Mouse (Mus musculus): ENCODE measurements around the gene Thap11.

DNA sequence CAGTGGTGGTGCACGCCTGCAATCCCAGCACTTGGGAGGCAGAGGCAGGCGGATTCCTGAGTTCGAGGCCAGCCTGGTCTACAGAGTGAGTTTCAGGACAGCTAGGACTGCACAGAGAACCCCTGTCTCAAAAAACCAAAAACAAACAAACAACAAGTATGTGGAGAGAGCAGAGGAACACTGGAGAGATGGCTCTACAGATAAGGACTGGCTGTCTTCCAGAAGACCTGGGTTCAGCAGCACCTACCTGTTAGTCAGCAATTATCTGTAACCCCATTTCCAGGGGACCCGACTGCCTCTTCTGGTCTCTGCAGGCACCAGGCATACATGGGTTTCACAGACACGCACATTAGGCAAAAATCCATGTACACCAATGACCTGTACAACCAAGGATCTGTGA lies 15.7 kb upstream of the Thap11 start:
- TF ChIP-seq CTCF (IDR thresholded peaks at IDR 0.05; ENCODE audit: low read depth) (no peak), EP300 (IDR thresholded peaks at IDR 0.05; ENCODE audit: low read depth) (no peak)

Data from liver, postnatal 0 days (tissue).